Mouse (Mus musculus) kidney, postnatal 0 days (tissue): ENCODE measurements around the gene Cntnap2. TPM values are rescaled to one million over a fixed set of nuclear protein-coding genes. Genes with fewer than 3 reads are reported as not detected.
A peak's percentile ranks its signal among the peaks of the same experiment; 100 is the strongest.

Experiments used
- ATAC-seq: fragments of 200-750 bp; cut with Nextera tagmentation; replicated peaks from 2 replicates; pipeline ENCODE4 v1.8.0; 2017; ENCODE audit warnings: low read depth, moderate number of reproducible peaks, moderate TSS enrichment, moderate library complexity; ENCODE audit not compliant: low FRiP score
- DNase-seq: peaks from one replicate; pipeline ENCODE4 v3.0.0-alpha.2; 2016; ENCODE audit warnings: low spot score
- H3K27ac ChIP-seq: fragments of 300-500 bp; sonication (generic); 2 replicates; pipeline ENCODE4 v1.5.1; 2014; ENCODE audit warnings: mild to moderate bottlenecking
- H3K27me3 ChIP-seq: fragments of 300-500 bp; sonication (generic); 2 replicates; pipeline ENCODE4 v1.6.1; 2014; ENCODE audit warnings: low read length, mixed read lengths; ENCODE audit not compliant: insufficient read depth
- H3K36me3 ChIP-seq: fragments of 300-500 bp; sonication (generic); 2 replicates; pipeline ENCODE4 v1.6.1; 2014; ENCODE audit warnings: low read length, mixed read lengths; ENCODE audit not compliant: insufficient read depth
- H3K4me1 ChIP-seq: fragments of 300-500 bp; sonication (generic); replicated peaks from 2 replicates; pipeline ENCODE4 v1.6.1; 2014; ENCODE audit warnings: antibody characterized with exemption, low read length, mixed read lengths; ENCODE audit not compliant: insufficient read depth
- H3K4me2 ChIP-seq: fragments of 300-500 bp; sonication (generic); 2 replicates; pipeline ENCODE4 v1.6.1; 2014; ENCODE audit warnings: mild to moderate bottlenecking, low read length, moderate library complexity, mixed read lengths
- H3K4me3 ChIP-seq: fragments of 300-500 bp; sonication (generic); replicated peaks from 2 replicates; pipeline ENCODE4 v1.5.1; 2014; ENCODE audit warnings: low read depth, low read length
- H3K9ac ChIP-seq: fragments of 300-500 bp; sonication (generic); 2 replicates; pipeline ENCODE4 v1.6.1; 2014; ENCODE audit warnings: low read depth, low read length
- H3K9me3 ChIP-seq: fragments of 300-500 bp; sonication (generic); replicated peaks from 2 replicates; pipeline ENCODE4 v1.6.1; 2016; ENCODE audit warnings: low read length, inconsistent platforms, mixed read lengths
- CTCF ChIP-seq: IDR thresholded peaks from 2 replicates; pipeline ENCODE4 v1.5.1; 2016; ENCODE audit warnings: antibody characterized with exemption, low read depth, mild to moderate bottlenecking, moderate library complexity
- WGBS: fragments of 180-500 bp; shearing (Covaris S2); extraction: QIAGEN DNeasy Blood & Tissue Kit; methylation state at CpG from one replicate; pipeline ENCODE4 v1.1.7; 2014; 5-methylcytosine and 5-hydroxymethylcytosine counted together
- polyA plus RNA-seq: library from polyadenylated mRNA; unstranded; fragments of >200 nt; fragmentation: Nextera tagmentation; extraction: Ambion mirVana; gene quantifications from 2 replicates; pipeline ENCODE4 v1.2.1, GENCODE M21; 2015

The Cntnap2 gene
- polyA plus RNA-seq, 1 experiment from 2014 or later = 2.8 TPM

DNA sequence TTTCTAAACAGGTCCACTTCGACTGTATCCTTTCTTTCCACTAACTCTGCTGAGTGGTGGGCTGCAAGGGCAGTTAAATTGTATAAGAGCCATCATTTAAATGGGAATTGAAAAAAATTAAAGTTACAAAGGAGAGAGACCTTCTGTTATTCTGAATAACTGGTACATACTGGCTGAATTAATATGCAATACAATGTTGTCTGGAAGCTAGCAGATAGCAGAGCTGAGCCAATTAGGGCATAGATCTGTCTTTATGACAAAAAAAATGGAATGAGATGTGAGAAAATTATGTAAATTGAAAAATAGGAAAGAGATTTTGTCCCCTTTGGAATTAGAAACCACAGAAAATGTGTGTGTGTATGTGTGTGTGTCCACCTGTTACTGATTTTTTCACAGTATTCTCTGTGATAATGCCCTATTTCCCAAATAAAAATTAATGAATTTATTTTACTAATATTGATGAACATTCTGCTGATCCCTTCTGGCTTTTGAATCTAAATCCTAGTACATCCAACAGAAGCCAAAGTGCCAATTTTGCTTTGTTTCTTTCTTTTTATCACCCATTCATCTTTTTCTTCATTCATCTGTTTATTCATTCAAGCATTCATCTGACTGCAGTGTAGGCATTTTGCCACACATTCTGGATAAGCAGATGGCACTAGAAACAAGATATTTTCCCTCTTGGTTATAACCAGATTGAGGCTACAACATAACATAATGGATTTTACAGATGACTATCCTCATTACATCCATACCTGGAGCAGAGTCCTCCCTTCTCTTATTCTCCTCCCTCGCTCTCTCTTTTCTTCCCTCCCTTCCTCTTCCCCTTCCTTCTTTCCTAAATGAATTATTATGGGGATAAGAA lies 1339.8 kb downstream of the Cntnap2 start:
- 79% methylated on average over 2 of the region's 2 CpGs for WGBS
- H3K4me2 ChIP-seq = no peak overlapping the region
- no peak for TF ChIP-seq CTCF
- H3K9ac ChIP-seq = no peak overlapping the region
- no peak overlapping the region for H3K4me3 ChIP-seq
- no peaks in the 10 kb centered on the region for H3K9me3 ChIP-seq
- ATAC-seq (no peak), DNase-seq (no peak)
- no peak overlapping the region for H3K27ac ChIP-seq
- H3K27me3 ChIP-seq = no peaks in the 10 kb centered on the region
- H3K36me3 ChIP-seq = no peaks in the 10 kb centered on the region
- no peaks in the 10 kb centered on the region for H3K4me1 ChIP-seq

DNA sequence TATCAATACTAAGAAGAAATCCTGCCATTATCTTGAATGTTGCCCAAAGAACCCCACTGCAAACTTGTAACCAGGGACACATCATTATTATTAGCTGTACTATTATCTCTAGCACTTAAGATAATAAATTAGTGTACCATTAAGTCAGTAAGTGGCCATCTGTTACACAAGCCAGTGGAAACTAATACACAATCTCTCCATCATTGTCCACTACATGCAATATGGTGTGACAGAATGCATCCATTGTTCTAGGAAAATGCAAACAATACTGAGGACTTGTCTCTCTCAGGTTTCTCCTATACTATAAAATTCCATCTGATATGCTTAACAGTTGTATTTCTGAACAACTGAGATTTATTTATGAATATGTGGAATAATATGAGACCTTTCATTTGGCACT lies 1355.0 kb downstream of the Cntnap2 start:
- H3K4me3 ChIP-seq = no peak overlapping the region
- ATAC-seq (no peak), DNase-seq (no peak)
- H3K36me3 ChIP-seq = no peaks in the 10 kb centered on the region
- TF ChIP-seq CTCF = no peak
- no peak overlapping the region for H3K9ac ChIP-seq
- H3K27me3 ChIP-seq = no peaks in the 10 kb centered on the region
- no peak overlapping the region for H3K4me2 ChIP-seq
- H3K27ac ChIP-seq = no peak overlapping the region
- no peaks in the 10 kb centered on the region for H3K9me3 ChIP-seq
- H3K4me1 ChIP-seq = no peaks in the 10 kb centered on the region

GRCm38 (mm10) chr6:46414562-46414961 lies 1355.4 kb downstream of the Cntnap2 start:
- ATAC-seq (no peak), DNase-seq (no peak)
- Histone ChIP-seq H3K27ac (no peak overlapping the region), H3K27me3 (no peaks in the 10 kb centered on the region), H3K4me2 (no peak overlapping the region), H3K9me3 (no peaks in the 10 kb centered on the region), H3K9ac (no peak overlapping the region), H3K4me1 (no peaks in the 10 kb centered on the region), H3K4me3 (no peak overlapping the region), H3K36me3 (no peaks in the 10 kb centered on the region)
- no peak for TF ChIP-seq CTCF
- 84% methylated on average over 4 of the region's 4 CpGs for WGBS

- Histone ChIP-seq H3K4me1 (no peaks in the 10 kb centered on the region), H3K36me3 (no peaks in the 10 kb centered on the region), H3K27me3 (no peaks in the 10 kb centered on the region), H3K9ac (no peak overlapping the region), H3K4me3 (no peak overlapping the region), H3K9me3 (no peaks in the 10 kb centered on the region), H3K4me2 (no peak overlapping the region), H3K27ac (no peak overlapping the region)
- no peak for ATAC-seq
- peak; percentile 6 for DNase-seq
- no peak for TF ChIP-seq CTCF
Observed at GRCm38 (mm10) chr6:46419827-46420226, 1360.7 kb downstream of the Cntnap2 start.

GRCm38 (mm10) chr6:46420349-46420748 lies 1361.2 kb downstream of the Cntnap2 start:
- H3K36me3 ChIP-seq = no peaks in the 10 kb centered on the region
- no peak for TF ChIP-seq CTCF
- ATAC-seq (no peak), DNase-seq (no peak)
- no peaks in the 10 kb centered on the region for H3K9me3 ChIP-seq
- no peak overlapping the region for H3K4me3 ChIP-seq
- no peaks in the 10 kb centered on the region for H3K4me1 ChIP-seq
- H3K27ac ChIP-seq = no peak overlapping the region
- H3K4me2 ChIP-seq = no peak overlapping the region
- H3K9ac ChIP-seq = no peak overlapping the region
- H3K27me3 ChIP-seq = no peaks in the 10 kb centered on the region

DNA sequence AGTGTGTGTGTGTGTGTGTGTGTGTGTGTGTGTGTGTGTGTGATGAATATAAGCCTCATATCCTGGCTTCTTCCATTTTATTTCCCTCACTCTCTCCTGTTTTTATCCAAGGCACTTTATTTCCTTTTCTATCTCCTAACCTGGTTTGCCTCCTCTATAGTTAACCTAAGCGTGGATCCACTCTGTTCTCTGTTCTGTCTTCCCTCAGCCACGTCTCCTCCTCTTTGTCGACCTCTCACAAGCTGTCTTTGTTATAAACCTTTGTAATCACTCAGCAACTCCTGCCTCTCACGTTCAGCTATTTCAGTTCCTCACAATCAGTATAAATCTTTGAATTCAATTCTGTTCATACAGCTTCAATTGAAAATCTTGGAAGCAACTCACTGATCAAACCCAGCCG lies 1369.1 kb downstream of the Cntnap2 start:
- H3K4me1 ChIP-seq = no peaks in the 10 kb centered on the region
- WGBS = 60% methylated on average over 5 of the region's 5 CpGs
- H3K27ac ChIP-seq = no peak overlapping the region
- no peaks in the 10 kb centered on the region for H3K36me3 ChIP-seq
- no peaks in the 10 kb centered on the region for H3K9me3 ChIP-seq
- no peak for DNase-seq
- no peak overlapping the region for H3K9ac ChIP-seq
- TF ChIP-seq CTCF = no peak
- no peak for ATAC-seq
- no peaks in the 10 kb centered on the region for H3K27me3 ChIP-seq
- no peak overlapping the region for H3K4me3 ChIP-seq
- no peak overlapping the region for H3K4me2 ChIP-seq
